Mouse (Mus musculus) megakaryocyte progenitor cell, adult 5-6 weeks (primary cell): ENCODE results near the gene L2hgdh. TPM values are rescaled to one million over a fixed set of nuclear protein-coding genes. Genes with fewer than 3 reads are reported as not detected.

Source experiments
- ATAC-seq: replicated peaks from 2 replicates; pipeline ENCODE4 v1.8.0; 2016; ENCODE audit warnings: mild to moderate bottlenecking, moderate TSS enrichment, inconsistent platforms; ENCODE audit not compliant: poor library complexity
- total RNA-seq, 2 experiments: library from RNA; stranded (forward) in 1 of 2; stranded (reverse) in 1 of 2; fragments of 157-497, 149-512 nt in 1 of 2; fragments of 200-1000 nt in 1 of 2; gene quantifications; 2 replicates each; pipeline versions ENCODE4 v1.2.3 to v1.2.4; 2015 to 2017

L2hgdh gene
- total RNA-seq, 2 experiments from 2014 or later = 21.3 to 35.8 TPM

- no peak for ATAC-seq
These were observed 7.5 kb upstream of the L2hgdh start for GRCm38 (mm10) chr12:69732221-69732620.

GRCm38 (mm10) chr12:69730306-69730705, 5.6 kb upstream of the L2hgdh start:
- no peak for ATAC-seq

GRCm38 (mm10) chr12:69729246-69729645, 4.6 kb upstream of the L2hgdh start:
- no peak for ATAC-seq

GRCm38 (mm10) chr12:69724018-69724710, 509 bp downstream of the L2hgdh start:
- no peak for ATAC-seq

- no peak for ATAC-seq
These were observed 1.3 kb downstream of the L2hgdh start for GRCm38 (mm10) chr12:69723376-69723775.

GRCm38 (mm10) chr12:69722857-69723256, 1.8 kb downstream of the L2hgdh start:
- ATAC-seq = no peak

GRCm38 (mm10) chr12:69713628-69714027, 11.0 kb downstream of the L2hgdh start:
- no peak for ATAC-seq

- ATAC-seq = 0 out of 2 replicates have a peak, but pooled peaks have one; percentile 23
These were observed 19.7 kb downstream of the L2hgdh start for GRCm38 (mm10) chr12:69704799-69705458.

- no peak for ATAC-seq
These were observed 26.3 kb downstream of the L2hgdh start for GRCm38 (mm10) chr12:69698352-69698751.

GRCm38 (mm10) chr12:69696746-69697145, 27.9 kb downstream of the L2hgdh start:
- ATAC-seq = peak; percentile 81

GRCm38 (mm10) chr12:69693471-69693870, 31.2 kb downstream of the L2hgdh start:
- no peak for ATAC-seq

- no peak for ATAC-seq
These were observed 34.0 kb downstream of the L2hgdh start for GRCm38 (mm10) chr12:69690714-69691113.

GRCm38 (mm10) chr12:69689094-69689493, 35.6 kb downstream of the L2hgdh start:
- no peak for ATAC-seq

- no peak for ATAC-seq
These were observed 36.3 kb downstream of the L2hgdh start for GRCm38 (mm10) chr12:69688368-69688767.

GRCm38 (mm10) chr12:69683537-69683936, 41.1 kb downstream of the L2hgdh start:
- ATAC-seq = peak; percentile 68

GRCm38 (mm10) chr12:69682788-69683419, 41.8 kb downstream of the L2hgdh start:
- no peak for ATAC-seq

- peak; percentile 51 for ATAC-seq
These were observed 42.4 kb downstream of the L2hgdh start for GRCm38 (mm10) chr12:69682065-69682787.

- ATAC-seq = peak; percentile 5; the same call in 1 of the 2 replicates
These were observed 43.1 kb downstream of the L2hgdh start, which contains the start of gene Sos2 for GRCm38 (mm10) chr12:69681566-69682061. Gene Sos2, minus strand, starts transcription at chr12:69681852.

GRCm38 (mm10) chr12:69680635-69681565, 43.8 kb downstream of the L2hgdh start:
- ATAC-seq = peak; percentile 52

GRCm38 (mm10) chr12:69676157-69676556, 48.5 kb downstream of the L2hgdh start:
- no peak for ATAC-seq
